Mouse (Mus musculus) testis, postnatal 10 days (tissue): ENCODE measurements at regions not wholly inside any gene's neighbourhood (a gene's known extent, or its start where the extent isn't known, plus 50 kb on each side); places are given as distances from the start of the nearest gene placed in this dataset.

Source experiments
- DNase-seq: peaks from one replicate; pipeline ENCODE4 v3.0.0; 2021; ENCODE audit warnings: low spot score

DNA sequence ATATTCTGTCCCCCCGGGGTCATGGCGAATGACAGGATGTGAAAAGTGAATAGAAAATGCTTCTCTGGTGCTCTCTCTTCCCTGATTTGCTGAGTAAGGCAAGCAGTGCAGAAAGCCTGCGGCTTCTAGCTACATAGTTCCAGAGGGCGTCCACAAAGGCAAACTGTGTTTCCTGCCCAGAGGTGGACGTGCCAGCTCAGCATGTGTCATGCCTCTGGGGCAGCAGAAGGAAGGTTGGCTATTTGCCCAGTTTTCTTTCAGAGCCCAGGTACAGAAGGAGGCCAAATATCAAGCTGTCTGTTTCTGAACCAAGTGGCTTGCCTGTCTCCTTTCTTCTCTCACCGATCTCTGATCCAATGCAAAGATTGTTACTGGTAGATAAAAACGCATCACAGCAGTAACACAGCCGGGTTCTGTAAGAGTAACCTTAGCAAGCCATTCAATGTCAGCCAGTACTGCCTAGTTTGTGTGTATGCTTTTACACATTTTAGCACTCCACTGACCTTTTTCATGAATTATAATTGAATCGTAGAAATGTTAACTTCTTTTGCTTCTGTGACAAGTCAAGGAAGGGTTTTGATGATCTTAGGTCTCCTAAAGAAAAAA, 223.3 kb upstream of the Impg1 start:
- no peak for DNase-seq

DNA sequence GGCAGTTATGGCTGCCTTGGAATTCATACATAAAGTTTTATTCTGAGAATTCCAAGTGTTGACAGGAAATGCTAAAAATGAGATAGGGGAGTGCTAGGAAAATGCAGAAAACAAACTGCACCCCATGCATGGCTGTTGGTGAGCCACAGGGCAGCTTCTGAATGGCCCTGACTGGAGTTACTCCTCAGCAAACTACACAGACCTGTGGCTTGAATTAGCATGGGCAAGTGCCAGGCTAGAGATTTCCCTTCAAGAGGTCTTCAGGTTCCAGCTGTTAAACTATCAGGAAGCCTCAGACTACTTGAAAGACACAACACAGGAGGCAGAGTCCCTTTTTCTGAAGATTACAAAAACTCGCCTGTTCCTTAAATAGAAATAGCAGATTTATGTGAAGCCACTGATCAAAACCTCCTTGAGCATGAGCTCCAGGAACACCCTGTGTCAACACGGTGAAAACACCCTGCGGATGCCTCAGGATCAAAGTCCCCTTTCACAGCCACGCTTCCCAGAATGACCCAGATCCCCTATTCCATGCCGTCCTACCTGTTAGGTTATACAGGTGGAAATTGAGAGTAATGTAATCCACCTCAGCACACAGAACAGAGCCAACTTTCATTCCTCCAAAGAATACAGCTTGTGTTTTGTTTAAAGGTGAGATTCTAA, 217.9 kb upstream of the Impg1 start:
- no peak for DNase-seq

DNA sequence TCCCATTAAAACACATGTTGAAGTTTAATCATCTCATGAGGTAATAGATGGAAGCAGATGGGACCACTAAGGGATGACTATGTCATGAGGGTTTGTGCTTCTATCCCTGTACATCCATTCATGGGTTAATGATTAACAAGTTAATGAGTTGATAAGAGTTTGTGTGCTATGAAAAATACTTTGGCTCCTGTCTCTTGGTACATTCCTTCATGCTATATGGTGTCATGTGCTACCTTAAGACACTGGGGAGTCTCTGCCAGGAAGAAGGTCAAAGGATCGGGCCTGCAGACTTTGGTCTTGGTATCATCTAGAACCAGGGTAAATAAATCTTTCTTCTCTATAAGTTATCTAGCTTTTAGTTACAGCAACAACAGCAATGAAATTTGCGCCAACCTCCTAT, 216.4 kb upstream of the Impg1 start:
- DNase-seq: no peak

DNA sequence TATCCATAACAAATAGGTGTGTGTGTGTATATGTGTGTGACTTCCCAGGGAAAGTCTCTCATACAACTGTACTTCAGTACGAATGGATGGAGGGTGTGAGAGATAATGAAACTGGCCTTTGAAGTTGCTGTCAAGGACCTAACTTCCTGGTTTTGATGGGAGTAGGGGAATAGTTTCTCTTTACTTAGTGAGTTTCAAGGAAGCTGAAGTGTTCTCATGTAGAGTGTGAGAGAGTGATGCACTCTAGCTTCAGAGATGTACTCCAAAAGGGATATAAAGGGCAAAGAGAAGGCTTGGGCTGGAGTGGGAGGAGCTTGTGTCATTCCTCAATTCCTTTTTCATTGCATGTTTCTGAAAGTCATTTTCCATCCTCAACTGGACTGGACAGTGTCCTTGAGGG, 206.2 kb upstream of the Impg1 start:
- no peak for DNase-seq

DNA sequence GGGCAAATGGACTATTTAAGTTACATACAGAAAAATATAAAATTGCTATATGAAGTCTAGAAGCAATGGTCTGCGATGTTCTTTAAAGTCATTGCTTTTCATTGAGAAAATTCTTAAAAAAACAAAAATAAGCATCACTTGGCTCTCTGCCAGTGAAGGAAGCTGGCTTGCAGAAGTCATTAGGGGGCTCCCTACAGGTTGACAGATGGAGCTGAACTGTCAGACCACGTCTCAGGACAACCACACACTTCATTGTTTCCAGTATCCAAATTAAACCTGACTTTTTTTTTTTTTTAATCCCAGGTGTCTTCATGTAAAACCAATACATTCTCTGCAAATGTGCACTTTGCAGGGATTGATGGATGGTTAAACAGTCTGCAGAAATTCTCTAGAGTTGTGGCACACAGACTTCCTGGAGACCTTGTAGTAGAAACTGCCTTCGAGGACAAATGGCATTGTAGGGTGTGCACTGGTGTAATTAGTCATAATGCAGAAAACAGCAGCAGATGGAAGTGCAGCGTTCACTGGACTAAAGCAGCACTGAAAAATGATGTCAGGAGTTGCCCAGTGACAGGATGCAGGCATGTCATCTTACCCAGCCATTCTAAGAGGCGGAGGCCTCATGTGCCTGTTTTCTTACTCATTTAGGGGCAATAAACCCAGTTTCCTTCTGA, 203.4 kb upstream of the Impg1 start:
- DNase-seq: no peak

DNA sequence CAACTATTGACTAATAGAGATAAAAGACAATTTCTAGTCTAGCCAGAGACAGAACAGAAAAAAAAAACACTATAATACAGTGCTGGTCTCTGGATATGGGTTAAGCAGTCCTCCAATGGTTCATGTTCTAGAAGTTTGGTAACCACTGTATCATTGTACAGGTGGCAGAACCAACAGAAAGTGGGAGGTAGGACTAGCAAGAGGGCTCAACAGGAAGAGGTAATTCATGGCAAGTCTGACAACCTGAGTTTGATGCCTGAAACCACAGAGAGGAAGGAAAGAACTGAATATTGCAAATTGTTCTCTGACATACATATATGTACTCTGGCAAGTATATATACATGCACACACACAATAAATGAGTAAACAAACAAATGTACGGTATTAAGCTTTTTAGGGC, 193.5 kb upstream of the Impg1 start:
- no peak for DNase-seq

DNA sequence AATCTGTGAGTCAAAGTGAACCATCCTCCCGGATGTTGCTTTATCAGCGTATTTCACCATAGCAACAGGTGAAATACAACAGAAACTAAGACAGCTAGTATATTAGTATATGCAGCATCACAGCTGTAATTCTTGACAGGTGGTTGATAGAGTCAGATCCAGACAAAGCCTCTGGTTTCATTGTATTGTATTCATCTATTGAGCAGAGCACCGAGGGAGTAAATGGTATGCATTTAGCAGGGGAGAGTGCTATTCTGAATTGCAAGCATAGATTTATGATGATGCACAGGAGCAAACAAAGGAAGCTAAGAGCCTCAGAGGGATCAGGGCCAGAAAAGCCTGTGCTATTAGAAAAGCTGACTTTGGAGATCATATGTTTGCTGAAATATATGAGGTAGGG, 149.8 kb upstream of the Impg1 start:
- no peak for DNase-seq

DNA sequence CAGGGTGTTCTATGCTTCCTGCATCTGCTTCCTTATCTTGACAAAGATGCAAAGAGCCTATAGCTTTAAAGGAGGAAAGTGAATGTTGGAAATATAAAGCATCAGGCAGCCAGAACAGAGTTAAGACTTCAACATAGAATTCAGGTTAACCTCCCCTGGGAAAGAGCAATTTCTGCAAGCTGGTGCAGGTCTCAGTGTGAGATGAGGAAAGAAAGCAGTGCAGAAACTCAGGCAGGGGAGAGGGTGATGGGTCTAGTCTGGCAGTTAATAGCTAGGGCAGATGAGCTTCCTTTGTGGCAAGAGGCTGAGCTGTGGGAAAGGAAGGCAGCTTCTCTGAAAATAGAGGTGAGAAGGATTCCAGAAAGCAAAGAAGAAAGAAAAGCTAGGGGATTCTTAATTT, 134.7 kb upstream of the Impg1 start:
- no peak for DNase-seq

DNA sequence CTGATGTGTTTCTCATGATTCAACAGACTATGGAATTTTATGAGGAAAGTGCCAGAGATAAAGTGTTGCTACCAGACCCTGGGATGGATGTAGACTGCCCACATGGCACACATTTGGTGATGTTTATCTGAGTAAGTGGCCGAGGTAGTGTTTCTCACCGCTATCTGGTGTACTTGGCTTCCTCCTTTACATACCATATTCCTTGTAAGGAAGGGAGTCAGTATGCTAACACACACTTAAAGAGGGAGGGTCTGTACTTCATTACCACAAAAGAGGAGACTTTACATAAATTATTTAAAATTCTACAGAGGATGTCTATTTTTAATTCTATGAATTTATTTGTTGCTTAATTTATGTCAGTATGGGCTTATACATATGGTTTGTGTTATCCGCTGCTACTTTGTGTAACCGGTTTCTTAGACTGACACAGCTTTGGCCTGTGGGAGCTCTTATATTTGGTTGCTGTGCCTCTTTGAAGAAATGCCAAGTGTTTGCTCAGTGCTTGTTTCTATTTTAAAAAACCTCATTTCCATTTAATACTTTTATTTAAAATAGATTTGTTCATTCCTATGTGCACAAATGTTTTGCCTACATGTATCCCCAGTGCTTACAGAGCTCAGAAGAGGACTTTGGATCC, 100.2 kb upstream of the Impg1 start:
- DNase-seq: no peak

DNA sequence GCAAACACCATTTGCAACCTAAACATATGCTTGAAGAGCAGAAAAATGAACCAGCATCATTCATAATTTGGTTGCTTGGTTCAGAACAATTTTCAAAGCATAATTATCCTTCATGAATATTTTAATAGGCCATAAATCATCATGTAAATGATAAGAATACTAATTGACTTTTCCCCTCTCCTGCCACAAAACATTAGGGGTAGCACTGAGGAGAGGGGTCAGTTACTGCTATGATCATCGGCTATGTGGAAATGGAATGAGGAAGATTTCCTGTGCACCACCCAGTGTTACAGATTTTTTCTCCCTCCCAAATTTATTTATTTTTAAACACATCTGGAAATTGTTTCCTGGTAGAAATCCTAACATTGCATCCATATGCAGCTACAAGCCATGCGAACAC, 98.4 kb upstream of the Impg1 start:
- no peak for DNase-seq

DNA sequence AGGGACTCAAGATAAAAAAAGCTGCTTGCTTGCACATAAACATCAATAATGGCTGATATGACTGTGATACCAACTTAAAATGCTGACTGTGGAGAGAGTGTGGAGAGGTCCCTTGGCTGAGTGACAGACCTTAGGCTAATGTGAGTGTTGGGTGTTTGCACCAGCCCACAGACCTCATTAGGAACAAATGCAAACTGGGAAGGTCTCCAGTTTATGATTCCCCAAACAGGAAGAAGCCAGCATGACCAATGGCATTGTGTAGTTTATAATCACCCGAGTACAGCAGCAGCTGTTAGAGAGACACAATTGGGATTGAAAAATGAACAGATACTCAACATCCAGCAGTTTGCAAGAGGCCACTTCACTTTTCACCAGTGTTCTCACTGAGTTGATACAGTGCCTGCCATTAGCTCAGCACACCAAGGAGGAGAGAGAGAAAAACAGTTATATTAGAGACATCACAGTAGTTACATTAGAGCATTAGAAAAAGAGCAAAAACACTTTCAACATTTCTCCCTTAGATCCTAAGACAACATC, 90.3 kb upstream of the Impg1 start:
- DNase-seq: no peak
